Mouse (Mus musculus) heart, adult 2 months (tissue): ENCODE measurements around the gene Pdgfa.

Source experiments
- CTCF ChIP-seq: fragments of 200-600 bp; IDR thresholded peaks from 2 replicates; pipeline ENCODE4 v1.8.1; 2022; ENCODE audit warnings: antibody characterized with exemption, mild to moderate bottlenecking, moderate library complexity
- EP300 ChIP-seq: fragments of 200-500 bp; IDR thresholded peaks from 2 replicates; pipeline ENCODE4 v1.6.1; 2011; ENCODE audit warnings: low read depth, low read length, control low read depth; ENCODE audit not compliant: insufficient read depth
- POLR2A ChIP-seq: fragments of 200-500 bp; IDR thresholded peaks from 2 replicates; pipeline ENCODE4 v1.6.1; 2011; ENCODE audit warnings: mild to moderate bottlenecking, low read depth, low read length, control low read depth; ENCODE audit not compliant: insufficient read depth

DNA sequence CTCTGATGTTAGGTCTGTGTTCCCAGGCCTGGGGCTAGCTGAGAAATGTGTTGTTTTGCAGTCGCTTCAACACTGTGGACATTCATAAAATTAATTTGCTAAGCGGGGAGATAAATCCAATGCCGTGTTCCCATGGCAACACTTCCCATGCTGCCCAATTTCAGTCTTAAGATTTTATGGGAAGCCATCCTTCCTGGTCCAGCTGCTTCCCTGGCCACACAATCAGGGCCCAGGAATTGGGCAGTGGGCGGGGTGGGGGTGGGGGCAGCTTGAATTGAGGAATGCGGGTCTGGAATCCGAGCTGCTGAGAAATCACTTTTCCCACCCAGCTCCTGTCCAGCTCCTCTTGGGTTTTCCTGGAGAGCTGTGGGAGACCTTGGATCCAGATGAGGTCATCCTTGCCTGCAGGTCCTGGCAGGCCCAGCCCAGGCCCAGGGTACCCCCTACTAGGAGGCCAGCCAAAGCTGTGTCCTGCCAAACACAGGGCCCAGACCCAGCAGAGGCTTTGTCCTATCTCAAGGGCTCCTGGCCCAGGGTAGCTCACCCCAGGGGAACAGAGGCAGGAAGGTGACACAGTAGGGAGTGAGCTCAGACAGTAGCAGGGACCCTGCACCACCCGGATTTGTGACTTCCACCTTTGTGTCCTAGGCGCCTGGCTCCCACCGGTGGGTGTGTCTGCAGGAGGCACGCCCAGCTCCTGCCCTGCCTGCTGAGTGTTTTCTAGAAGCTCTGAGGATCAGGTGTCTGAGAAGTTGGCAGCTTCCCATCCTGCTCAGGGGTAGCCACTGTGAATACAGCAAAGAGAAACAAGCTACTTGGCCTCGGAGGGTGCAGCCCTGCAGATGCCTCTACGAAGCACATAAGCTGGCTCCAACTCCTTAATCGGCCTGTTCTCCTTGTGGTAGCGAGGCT, 36.5 kb upstream of the Pdgfa start:
- no peak for TF ChIP-seq CTCF
- no peak for TF ChIP-seq EP300
- no peak for TF ChIP-seq POLR2A
